Mouse (Mus musculus) MN1 (cell line): ENCODE data around the gene Mob3a.

ENCODE experiments used
- DNase-seq: peaks from one replicate; pipeline ENCODE4 v3.0.0-alpha.2; 2016; ENCODE audit warnings: low spot score

The Mob3a gene

DNA sequence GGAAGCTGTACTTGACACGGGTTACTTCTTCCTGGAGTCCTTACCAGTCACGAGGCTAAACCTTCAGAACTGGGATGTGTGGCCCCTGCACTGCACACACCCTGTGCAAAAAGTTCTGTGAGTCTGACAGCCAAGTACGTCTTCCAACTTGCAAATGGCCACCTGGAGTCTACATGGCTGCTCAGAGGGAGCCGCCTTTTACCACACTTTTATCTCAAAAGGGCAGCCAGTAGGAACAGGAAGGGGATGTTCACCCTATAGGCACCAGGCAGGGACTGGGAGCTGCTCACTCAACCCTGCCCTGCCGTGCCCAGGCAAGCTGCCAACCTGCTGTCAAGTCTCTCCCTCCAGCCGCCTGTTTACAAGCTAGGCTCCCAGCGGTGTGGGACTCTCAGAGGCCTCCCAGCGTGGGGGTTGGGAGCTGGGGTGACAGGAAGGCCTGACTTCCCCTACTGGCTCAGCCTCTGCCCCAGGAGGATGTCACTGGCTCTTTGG, 23.8 kb downstream of the Mob3a start, which contains the start of gene Mknk2:
TSS of gene Mknk2 (minus strand) at position 171 of the 495 bp plus-strand sequence.
- DNase-seq: peak; percentile 94

DNA sequence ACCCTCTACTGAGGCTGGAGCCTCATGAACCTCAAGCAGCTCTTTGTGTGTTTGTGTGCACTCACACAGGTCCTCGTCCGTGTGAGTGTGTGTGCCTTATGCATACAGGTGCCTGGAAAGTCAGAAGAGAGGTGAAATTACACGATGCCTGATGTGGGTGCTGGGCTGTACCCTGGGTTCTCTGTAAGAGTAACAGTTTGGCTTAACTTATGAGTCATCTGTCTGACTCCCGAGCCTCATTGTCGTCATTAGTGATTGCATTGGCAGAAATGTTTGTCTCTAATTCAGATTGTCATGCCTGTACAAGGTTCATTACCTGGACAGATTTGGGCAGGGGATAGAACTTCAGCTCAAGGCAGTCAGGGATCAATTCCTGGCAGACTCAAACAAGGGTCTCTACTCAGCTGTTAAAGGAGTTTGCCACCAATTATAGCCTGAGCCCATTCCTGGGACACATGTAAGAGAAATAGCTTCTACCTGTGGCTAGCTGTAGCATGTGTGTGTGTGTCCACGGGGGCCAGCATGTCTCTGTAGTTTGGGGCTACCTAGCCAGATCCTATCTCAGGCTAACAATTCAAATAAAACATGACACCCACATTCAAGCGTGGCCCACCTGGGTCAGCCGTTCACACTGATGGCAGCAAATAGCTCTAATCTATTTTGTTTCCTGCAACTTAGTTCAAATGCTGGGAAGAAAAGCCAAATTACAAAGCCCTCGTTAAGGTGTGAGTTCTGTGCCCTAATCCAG, 24.5 kb downstream of the Mob3a start:
- DNase-seq: peak; percentile 53

DNA sequence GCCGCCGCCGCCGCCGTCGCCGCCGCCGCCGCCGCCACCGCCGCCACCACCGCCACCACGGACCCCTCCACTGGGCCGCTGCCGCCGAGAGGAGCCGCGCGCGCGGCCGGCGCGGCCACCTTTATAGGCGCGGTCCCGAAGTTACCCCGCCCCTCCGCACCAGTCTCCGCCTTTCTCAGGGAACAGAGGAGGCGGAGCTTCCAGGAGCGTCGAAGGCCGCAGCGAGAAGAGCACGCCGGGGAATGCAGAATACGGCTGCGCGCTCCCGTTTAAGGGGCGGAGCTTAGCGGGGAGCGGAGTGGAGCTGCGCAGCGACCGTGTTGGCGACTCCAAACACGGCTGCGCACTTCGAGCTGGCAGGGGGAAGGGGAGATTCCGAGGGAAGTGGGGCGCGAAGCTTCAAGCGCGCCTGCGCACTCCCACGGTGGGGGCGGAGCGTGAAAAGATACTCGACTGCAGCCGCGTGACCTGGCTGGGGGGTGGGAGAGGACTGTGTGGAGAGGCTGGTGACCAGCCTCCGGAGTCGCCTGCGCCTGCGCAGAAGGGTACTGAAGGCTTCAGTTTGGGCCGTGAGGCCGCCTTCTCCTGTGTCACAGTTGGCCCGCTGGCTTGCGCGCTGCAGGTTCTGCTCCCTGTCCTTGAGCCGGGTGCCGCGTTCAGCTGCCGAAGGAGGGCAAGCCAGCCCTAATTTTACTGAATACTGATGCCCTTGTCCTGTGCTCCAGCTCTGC, 25.4 kb downstream of the Mob3a start:
- peak; percentile 100 for DNase-seq

DNA sequence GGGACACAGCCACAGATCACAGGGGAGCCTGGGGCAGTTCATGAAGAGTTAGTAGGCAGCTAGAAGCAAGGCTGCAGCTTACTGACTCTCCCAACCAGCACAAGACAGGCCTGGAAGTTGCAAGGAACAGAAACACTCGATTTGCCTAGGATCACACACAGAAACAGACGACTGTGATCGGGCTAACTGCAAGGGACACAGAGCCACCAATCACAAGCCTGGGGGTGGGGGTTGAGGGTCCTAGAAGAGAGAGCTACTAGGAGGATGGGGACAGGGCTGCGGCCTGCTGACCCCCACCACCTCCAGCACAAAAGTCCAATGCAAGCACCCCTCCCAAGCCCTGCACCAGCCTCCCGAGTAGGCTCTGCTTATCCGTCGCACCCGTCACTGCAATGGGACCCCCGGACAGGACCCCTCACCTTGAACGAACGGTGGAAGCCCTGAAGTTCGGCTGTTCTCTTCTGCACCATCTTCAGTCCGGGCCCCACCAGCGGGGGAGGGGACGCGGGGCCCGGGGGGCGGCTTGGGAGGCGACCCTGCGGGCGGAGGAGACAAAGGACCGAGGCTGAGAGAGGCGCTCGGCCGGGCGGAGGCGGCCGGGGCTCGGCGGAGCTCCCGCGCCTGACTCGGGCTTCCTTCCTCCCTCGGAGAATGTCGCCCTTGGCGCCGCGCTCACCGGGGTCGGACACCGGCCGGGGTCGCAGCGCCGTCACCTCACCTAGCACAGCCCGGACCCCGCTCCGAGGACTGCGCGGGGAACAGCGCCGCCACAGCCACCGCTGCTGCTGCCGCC, 26.2 kb downstream of the Mob3a start:
- DNase-seq: peak; percentile 41

DNA sequence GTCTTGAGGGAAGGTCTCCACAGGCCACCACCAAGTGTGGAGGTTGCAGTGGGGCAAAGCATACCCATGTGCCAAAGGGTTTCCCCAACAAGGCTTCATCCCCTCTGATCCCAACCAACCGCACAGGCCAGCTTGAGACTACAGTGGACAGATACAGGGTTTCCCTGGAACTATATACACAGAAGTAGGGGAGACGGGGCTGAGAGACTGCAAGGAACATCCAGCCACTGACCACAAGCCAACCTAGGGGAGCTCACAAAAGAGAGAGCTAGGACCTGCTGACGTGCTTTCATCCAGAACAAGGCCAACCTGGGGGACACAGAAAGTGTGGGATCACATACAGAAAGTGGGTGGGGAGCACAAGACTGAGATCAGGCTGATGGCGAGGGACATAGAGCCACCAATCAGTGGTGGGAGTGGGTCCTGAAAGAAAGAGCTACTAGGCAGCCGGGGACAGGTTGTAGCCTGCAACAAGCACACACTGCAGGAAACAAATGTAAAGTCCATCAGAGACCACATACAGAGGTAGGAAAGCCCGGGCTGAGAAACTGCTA, 26.8 kb downstream of the Mob3a start:
- no peak for DNase-seq

DNA sequence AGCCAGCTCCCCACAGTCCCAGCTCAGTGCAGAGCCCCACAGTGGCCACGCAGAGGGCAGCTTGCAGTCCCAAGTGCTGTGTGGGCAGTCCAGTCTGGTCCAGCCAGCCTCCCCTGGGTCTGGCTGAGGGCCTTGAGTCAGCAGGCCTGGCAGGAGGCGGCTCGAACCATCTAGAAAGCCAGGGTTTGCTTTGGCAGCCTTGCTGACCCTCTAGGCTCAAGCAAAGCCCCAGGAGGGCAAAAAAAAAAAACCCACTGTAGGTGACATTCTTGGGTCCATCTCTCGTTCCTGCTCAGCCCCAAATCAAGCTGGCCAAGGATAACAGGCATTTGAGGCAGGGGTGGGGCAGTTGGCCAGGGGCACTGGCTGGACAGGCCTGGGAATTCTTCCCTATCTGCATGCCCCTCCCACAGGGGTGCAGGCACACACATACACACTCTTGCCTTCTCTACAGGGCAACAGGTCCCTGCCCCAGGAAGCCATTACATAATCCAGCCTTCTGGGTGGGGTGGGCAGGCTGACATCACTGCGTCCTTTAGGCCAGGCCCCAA, 27.5 kb downstream of the Mob3a start:
- peak; percentile 77 for DNase-seq

DNA sequence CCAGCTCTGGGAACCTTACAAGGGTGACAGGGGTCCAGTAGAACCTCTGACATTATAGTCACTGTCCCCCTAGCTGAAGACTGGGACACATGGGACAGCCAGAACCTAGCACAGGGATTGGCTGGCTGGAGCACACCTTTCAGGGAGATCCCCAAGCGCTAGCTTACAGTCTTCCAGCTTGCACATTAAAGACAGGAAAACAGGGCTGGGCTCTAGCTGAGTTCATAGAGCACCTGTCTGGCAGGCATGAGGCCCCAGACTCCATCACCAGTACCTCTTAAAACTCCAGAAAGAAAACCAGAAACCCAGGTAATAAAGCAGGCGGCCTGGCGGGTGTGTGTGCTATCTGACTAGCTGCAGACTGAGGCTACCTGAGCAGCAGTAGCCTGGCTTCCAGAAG, 28.1 kb downstream of the Mob3a start:
- DNase-seq: no peak

DNA sequence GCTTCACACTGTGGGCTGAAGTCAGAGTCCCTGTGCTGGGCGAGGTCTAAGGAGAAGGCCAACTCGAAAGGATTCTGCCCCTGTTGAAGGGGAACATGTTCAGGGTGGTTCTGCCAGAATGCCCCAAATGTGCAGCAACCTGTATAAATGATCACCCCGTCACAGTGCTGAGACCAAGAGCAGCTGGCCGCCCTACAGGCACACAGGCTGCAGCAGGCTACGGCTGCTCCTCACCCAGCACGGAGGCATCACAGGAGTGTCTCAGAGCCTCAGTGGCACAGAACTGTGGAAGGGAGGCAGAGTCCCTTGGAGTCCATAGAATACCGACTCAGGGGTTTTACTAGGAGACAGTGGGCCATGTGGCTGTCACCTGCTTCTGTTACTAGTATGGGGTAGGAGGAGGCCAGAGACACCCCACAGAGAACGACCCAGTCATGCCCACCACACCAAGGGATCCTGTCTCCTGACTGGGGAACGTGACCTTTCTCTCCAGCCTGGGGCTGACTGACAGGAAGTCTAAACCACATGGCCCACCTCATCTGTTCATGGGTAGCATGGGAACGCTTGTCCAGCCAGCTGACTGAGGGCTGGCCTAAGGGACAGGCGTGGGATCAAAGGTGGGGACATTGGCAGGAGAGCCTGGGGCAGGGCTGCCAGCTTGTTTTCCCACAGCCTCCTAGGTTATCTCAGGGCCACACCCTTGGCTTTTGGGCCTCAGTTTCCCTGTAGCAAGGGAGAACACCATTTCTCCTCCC, 29.7 kb downstream of the Mob3a start:
- no peak for DNase-seq

DNA sequence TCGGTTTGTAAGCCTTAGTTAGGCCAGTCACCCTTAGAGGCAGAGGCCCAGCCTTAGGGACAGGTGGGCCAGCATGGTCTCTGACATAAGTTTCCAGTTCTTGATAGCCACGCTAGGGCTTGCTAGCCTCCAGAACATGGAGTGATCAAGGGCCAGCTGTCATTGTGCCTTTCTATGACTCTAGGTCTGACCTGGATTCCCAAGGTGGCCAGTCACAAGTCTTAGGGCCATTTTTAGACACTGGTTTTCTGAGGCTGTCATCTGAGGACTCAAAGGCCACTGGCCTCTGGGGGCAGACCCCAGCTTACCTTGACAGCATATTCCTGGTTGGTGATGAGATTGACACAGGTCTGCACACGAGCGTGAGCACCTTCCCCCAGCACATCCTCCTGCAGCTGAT, 30.5 kb downstream of the Mob3a start:
- DNase-seq: no peak

DNA sequence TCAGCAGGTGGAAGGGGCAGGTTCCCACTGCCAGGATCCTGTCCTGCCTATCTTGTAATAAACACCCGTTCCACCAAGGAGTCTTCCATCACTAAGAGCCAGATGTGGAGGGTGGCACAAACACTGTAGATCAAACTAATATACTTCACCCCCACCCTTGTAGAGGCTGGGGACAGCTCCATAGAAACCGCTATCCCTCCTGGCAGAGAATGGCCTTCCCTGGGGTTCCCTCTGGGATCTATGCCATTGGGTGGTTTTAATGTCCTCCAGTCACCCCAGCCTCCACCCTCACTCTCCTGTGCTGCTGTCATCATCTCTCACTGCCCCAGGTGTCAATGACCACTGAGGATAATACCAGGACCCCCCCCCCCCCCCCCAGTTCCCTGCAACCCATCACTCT, 31.2 kb downstream of the Mob3a start:
- no peak for DNase-seq

DNA sequence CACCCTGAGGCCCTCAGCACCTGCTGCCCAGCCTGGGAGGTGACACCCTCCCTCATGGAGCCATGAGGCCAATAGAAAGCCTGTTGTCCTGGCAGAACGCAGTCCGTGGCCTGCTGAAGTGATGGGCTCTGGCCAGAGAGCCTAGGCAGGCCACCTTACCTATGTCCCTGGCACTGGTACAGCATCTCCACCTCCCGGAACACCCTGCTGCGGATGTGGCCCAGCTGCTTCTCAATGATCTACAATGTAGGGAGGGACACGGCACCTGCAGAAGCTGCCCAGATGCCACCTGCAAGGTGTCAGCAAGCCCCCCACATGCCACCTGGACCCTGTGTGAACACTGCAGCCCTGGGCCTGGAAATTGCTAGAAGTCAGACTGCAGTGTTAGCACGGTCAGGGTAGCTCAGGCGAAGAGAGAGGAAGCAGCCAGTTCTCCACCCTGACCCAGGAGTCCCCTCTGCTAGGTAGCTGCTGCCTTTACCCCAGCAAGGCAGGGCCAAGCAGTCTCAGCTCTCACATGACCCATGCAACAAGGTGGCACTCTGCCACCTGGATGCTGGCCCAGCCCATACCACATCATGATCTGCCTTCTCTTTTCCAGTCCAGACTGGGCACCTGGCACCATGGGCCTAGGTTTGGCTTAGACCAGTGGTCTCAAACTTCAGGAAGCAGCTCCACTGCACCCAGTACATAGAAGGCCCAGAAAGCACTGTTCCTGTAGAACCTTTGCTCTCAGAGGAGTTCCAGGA, 31.9 kb downstream of the Mob3a start:
- DNase-seq: peak; percentile 77

DNA sequence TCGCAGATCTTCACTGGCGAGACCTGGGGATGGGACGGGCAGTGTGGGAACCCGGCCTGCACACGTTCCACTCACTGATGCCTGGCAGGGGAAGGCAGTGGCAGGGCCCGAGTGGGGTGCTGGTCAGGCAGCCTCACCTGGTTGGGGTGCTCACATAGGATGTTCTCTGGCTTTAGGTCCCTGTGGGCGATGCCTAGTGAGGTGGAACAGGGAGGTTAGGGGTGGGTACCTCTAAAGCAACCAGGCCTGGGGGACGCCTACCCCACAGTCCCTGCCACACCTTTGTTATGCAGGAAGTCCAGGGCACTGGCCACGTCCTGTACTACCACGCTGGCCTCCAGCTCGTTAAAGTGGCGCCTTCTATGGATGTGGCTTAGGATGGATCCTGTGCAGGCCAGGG, 32.8 kb downstream of the Mob3a start:
- DNase-seq: no peak

DNA sequence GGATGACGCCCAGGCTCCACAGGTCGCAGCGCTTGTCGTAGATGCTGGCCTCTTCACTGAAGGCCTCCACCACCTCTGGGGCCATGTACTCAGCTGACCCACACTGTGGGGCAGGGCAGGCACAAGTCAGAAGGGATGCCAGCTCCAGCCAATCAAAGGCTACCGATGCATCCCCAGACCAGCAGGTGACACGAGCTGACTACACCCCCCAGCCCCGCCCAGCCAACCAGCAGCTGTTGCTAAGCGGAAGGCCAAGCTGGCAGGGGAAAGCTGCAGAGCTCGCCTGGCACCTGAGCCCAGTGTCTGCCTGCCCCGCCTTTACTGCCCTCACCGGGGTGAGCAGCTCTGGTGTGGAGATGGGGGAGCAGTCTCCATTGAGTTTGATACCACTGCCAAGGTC, 33.2 kb downstream of the Mob3a start:
- DNase-seq: peak; percentile 89

DNA sequence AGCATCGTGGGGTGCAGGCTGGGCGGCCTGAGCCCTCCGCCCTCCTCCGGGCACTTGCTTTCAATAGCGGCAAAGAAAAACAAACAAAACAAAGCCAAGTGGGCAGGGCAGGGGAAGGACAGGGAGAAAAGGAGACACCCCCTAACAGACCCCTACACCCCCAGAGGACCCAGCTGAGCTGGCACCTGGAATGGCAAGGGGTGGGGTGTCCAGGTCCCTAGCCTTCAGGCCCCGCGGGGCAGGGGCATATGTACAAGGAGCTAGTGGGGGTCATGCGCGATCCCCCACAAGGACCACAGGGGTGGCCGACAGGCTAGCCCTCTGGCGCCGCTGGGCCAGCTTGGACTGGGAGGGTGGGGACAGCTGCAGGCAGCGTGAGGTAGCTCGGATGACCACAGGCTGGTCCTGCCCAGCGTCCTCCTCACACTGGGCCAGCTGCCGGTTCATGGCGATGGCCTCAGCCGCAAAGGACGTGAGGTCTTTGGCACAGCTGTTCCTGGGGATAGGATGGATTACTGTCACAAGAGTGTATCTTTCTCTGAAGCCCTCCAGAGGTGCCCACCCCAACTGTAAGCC, 34.9 kb downstream of the Mob3a start:
- no peak for DNase-seq

DNA sequence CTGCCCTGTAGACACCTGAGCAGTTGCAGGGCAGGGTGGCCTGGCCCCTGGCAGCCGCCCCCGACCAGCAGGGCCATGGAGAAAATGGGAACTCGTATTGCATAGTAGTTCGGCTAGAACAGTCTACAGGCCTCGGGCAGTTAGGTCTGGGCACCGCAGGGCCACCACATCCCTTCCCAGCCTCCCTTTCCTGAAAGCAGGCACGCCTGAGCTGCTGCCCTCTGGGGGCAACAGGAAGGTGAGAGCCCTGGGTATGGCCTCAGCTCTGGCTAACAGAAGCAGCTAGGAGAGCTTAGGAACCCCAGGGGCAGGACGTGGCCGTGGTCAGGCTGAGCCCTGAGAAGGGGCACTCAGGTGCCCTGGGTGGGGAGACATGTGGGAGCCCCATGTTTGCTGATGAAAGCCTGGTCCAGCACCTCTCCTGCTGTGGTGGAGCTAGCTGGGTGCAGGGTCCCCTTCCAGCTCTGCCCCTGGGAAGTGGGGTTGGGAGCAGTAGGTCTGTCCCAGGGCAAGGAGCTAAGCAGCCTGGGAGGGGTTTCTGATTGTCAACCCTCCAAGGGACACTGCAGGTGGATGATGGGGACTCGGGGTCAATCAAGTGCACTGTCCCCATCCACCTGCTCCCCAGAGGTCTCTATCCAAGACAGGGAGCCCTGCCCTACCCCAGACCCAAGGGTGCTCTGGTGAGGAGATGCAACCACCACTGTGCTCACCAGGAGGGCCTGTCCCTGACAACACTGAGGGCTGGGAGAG, 35.6 kb downstream of the Mob3a start:
- DNase-seq: peak; percentile 46

DNA sequence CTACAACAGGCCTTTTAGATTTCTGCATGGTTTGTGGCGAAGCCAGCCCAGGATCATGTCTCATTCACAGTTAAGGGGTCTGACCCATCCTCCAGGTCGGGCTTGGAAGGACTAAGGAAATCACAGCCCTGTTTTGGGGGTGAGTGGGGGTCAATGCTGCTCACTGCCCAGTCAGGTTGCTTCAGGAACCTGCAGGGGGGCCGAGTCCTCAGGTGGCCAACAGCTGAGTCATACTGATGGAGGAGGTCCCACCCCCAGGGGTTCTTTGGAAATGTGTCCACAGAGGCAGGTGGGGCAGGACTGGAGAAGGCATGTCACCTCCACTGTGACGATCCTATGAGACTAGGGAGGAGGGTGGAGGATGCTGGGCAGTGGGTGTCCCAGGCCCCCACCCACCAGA, 36.3 kb downstream of the Mob3a start:
- DNase-seq: no peak

DNA sequence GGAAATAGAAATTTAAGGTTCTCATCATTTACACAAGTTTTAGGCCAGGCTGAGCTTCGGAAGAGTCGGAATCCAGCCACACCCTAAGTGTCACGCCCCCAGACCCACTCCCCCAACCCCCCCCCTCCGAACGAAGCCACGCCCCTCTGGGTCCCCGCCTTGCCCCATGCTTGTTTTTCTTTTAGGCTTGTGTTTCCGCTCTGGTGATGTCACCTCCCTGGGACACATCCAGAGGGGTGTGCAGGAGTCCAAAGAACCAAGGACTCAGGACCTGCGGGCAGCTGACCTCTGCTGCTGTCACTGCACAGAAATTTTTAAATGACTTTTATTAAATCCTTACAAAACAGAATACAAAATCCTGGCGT, 36.8 kb downstream of the Mob3a start:
- peak; percentile 71 for DNase-seq

DNA sequence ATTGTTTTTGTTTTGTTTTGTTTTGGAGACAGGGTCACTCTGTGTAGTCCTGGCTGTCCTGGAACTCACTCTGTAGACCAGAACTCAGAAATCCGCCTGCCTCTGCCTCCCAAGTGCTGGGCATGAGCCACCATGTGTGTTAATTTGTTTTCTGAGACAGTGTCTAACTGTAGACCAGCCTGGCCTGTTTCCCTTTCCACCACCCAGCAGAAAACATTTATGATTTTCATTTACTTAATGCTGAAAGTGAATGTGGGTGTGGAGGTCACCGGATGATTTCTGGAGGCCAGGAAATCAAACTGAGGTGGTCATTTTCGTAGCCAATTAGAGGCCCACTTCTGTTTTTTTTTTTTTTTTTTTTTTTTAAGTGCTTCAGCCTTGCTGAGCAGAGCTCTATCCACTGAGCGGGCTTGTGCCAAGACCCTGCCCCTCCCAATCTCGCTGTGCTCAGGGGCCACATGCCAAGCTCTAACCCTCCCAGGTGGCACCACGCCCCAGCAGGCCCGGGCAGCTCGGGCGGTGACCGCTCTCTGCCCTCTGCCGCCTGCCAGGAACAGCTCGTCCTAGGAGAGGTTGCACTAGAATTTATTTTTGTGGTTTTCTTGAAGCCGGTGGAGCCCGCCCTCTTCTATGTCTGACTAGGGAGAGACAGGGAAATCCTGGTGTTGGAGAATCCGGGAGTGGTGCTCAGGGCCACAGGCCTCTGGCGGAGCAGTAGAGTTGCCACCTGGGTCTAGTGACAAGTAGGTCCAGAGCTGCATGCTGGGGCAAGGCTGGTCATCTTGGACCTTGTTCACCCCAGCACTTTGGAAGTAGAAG, 37.4 kb downstream of the Mob3a start:
- peak; percentile 87 for DNase-seq
